Mouse (Mus musculus) kidney, adult 10 weeks (tissue): ENCODE results near the gene Dgkg. TPM values are rescaled to one million over a fixed set of nuclear protein-coding genes. Genes with fewer than 3 reads are reported as not detected.

ENCODE experiments used
- polyA plus RNA-seq: library from polyadenylated mRNA; stranded (reverse); fragments of 350-450 nt; fragmentation: Illumina TruSeq; extraction: RNeasy Lipid Tissue Mini Kit (QIAGEN cat#74804); gene quantifications from one replicate; pipeline ENCODE4 v1.2.3, GENCODE M21; 2014; ENCODE audit warnings: low read depth, low replicate concordance

Gene Dgkg
- 1.2 TPM for polyA plus RNA-seq

GRCm38 (mm10) chr16:22656533-22657444 lies at the start of gene Dgkg:
Gene Dgkg, minus strand, starts transcription at chr16:22657221.

GRCm38 (mm10) chr16:22439499-22440177 lies 217.4 kb downstream of the Dgkg start, which contains the start of gene Etv5:
Gene Etv5, minus strand, starts transcription at chr16:22439719.

Other genes starting within 250 kb of the Dgkg start
- gene Etv5, start 217.5 kb downstream of the Dgkg start, polyA plus RNA-seq: 8.7 TPM
- gene Crygs, start 154.4 kb upstream of the Dgkg start, polyA plus RNA-seq: not detected
- gene Tbccd1, start 200.4 kb upstream of the Dgkg start, polyA plus RNA-seq: 16.9 TPM
- gene Dnajb11, start 200.6 kb upstream of the Dgkg start, polyA plus RNA-seq: 70.3 TPM
- gene Ahsg, start 234.1 kb upstream of the Dgkg start, polyA plus RNA-seq: 0.36 TPM